Mouse (Mus musculus): ENCODE data around the gene Mgll. TPM values are rescaled to one million over a fixed set of nuclear protein-coding genes. Genes with fewer than 3 reads are reported as not detected.

Mgll gene
- polyA plus RNA-seq, 1 experiment from 2014 or later = 43.6 TPM

DNA sequence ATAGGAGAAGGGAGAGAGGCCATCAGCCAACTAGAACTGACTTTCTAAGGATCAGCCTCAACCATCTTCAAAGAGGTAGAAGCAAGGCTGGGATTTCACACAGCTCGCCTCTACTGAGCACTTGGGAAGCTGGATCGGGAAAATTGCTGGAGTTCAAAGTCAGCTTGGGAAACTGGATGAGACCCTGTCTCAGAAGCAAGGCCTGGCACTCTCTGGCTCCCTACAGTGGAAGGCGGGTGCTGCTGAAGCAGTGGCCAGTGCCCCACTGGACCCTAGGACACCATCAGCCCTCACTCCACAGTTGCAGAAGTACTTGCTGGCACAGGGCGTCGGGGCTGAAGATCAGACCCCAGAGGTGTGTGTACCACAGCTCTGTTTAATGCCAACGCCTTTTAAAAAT, 133.6 kb downstream of the Mgll start:
- TF ChIP-seq CTCF (IDR thresholded peaks at IDR 0.05; ENCODE audit: low read depth) = no peak
- DNase-seq (ENCODE audit: low spot score) = no peak

DNA sequence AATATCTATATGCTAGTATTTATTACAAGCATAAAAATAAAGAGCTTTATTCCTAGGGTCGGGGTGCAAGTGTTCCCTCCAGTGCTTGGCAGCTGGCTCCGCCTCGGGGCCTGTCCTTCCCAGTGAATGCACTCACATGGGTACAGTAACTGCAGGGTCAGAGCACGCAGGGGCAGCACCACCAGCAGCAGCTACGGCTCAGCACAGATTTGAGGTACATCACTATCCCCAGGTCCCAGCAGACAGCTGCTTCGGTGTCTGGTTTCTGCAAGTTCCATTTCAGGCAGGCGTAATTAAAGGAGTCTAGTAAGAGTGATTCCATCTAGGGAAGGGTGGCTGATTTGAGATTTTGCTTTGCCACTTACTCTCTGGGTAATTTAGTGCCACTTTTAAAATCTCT, 134.1 kb downstream of the Mgll start:
- DNase-seq (ENCODE audit: low spot score) (peak; percentile 42), ATAC-seq (replicated peaks; ENCODE audit: low FRiP score, low read depth) (no peak)
- 44% methylated on average over 7 of the region's 7 CpGs for WGBS
- H3K27ac ChIP-seq = no peak overlapping the region
- no peaks in the 10 kb centered on the region for H3K9me3 ChIP-seq (replicated peaks; ENCODE audit: low read length)
- TF ChIP-seq CTCF (IDR thresholded peaks at IDR 0.05; ENCODE audit: low read depth) = no peak
- no peaks in the 10 kb centered on the region for H3K27me3 ChIP-seq (ENCODE audit: insufficient read depth, low read length)
- no peak overlapping the region for H3K9ac ChIP-seq (ENCODE audit: low read depth, low read length)
- no peak overlapping the region for H3K4me3 ChIP-seq (replicated peaks; ENCODE audit: low read depth, low read length)
- H3K4me2 ChIP-seq (ENCODE audit: low read length) = no peak overlapping the region
- H3K36me3 ChIP-seq (ENCODE audit: insufficient read depth, low read length) = no peaks in the 10 kb centered on the region
- no peaks in the 10 kb centered on the region for H3K4me1 ChIP-seq (replicated peaks; ENCODE audit: insufficient read depth, low read length)

More for the DNA sequence above, 133.6 kb downstream of the Mgll start:
- H3K4me3 ChIP-seq (replicated peaks; ENCODE audit: low read depth, low read length) = no peak overlapping the region
- no peak overlapping the region for H3K27ac ChIP-seq
- H3K9me3 ChIP-seq (replicated peaks; ENCODE audit: low read length) = no peaks in the 10 kb centered on the region
- 79% methylated on average over 6 of the region's 6 CpGs for WGBS
- no peak for ATAC-seq (replicated peaks; ENCODE audit: low FRiP score, low read depth)
- H3K4me1 ChIP-seq (replicated peaks; ENCODE audit: insufficient read depth, low read length) = no peaks in the 10 kb centered on the region
- H3K4me2 ChIP-seq (ENCODE audit: low read length) = no peak overlapping the region
- H3K9ac ChIP-seq (ENCODE audit: low read depth, low read length) = peak overlapping the region; percentile 27; the same call in 1 of the 2 replicates
- no peaks in the 10 kb centered on the region for H3K27me3 ChIP-seq (ENCODE audit: insufficient read depth, low read length)
- H3K36me3 ChIP-seq (ENCODE audit: insufficient read depth, low read length) = no peaks in the 10 kb centered on the region

DNA sequence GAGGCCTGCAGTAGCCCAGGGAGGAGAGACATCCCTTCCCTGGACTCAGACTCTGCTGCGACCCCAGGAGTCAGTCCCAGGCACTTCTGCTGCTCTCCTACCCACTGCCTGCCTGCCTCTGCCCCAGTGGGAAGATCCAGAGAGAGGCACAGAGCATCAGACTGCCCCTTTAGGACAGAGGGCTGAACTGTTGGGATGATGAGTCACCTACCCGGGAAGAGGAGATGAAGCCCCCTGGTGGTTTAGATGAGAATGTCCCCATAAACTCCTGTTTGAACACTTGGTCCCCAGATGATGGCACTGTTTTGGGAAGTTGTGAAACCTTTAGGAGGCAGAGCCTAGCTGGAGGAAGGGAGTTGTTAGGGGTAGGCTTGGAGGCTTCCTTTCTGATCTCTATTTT, 136.7 kb downstream of the Mgll start:
- WGBS = 26% methylated on average over 2 of the region's 2 CpGs
- no peak overlapping the region for H3K9ac ChIP-seq (ENCODE audit: low read depth, low read length)
- H3K36me3 ChIP-seq (ENCODE audit: insufficient read depth, low read length) = 0 out of 2 replicates have a peak, but pooled peaks cover 4% of the 10 kb centered on the region
- ATAC-seq (replicated peaks; ENCODE audit: low FRiP score, low read depth) (peak; percentile 60; the same call in 1 of the 2 replicates), DNase-seq (ENCODE audit: low spot score) (peak; percentile 90)
- H3K9me3 ChIP-seq (replicated peaks; ENCODE audit: low read length) = no peaks in the 10 kb centered on the region
- H3K4me1 ChIP-seq (replicated peaks; ENCODE audit: insufficient read depth, low read length) = no peaks in the 10 kb centered on the region
- H3K27ac ChIP-seq = no peak overlapping the region
- no peak overlapping the region for H3K4me2 ChIP-seq (ENCODE audit: low read length)
- no peak overlapping the region for H3K4me3 ChIP-seq (replicated peaks; ENCODE audit: low read depth, low read length)
- TF ChIP-seq CTCF (IDR thresholded peaks at IDR 0.05; ENCODE audit: low read depth) = peak; percentile 88
- no peaks in the 10 kb centered on the region for H3K27me3 ChIP-seq (ENCODE audit: insufficient read depth, low read length)

DNA sequence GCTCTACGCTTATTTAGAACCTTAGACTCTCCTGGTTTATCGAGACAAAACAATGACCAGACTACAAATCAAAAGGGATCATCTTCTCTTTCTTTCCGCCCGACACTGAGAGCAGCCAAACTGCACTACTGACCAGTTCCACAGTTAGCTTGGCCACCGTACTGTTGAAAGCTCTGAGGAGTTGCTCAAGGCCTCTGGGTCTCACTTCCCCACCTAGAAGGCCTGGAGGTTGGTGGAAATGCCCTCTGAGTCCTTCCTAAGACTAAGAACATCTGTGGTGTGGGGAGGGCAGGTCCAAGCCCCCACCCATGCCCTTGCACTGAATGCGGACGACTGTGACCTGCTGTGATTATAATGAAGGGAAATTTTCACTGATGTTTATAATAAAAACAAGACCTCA, 141.5 kb downstream of the Mgll start:
- Histone ChIP-seq H3K4me3 (replicated peaks; ENCODE audit: low read depth, low read length) (no peak overlapping the region), H3K9ac (ENCODE audit: low read depth, low read length) (no peak overlapping the region), H3K4me1 (replicated peaks; ENCODE audit: insufficient read depth, low read length) (no peaks in the 10 kb centered on the region), H3K27me3 (ENCODE audit: insufficient read depth, low read length) (no peaks in the 10 kb centered on the region), H3K9me3 (replicated peaks; ENCODE audit: low read length) (no peaks in the 10 kb centered on the region), H3K4me2 (ENCODE audit: low read length) (no peak overlapping the region), H3K36me3 (ENCODE audit: insufficient read depth, low read length) (0 out of 2 replicates have a peak, but pooled peaks cover 4% of the 10 kb centered on the region), H3K27ac (no peak overlapping the region)
- DNase-seq (ENCODE audit: low spot score) (no peak), ATAC-seq (replicated peaks; ENCODE audit: low FRiP score, low read depth) (no peak)
- TF ChIP-seq CTCF (IDR thresholded peaks at IDR 0.05; ENCODE audit: low read depth) = no peak
- 78% methylated on average over 7 of the region's 7 CpGs for WGBS

DNA sequence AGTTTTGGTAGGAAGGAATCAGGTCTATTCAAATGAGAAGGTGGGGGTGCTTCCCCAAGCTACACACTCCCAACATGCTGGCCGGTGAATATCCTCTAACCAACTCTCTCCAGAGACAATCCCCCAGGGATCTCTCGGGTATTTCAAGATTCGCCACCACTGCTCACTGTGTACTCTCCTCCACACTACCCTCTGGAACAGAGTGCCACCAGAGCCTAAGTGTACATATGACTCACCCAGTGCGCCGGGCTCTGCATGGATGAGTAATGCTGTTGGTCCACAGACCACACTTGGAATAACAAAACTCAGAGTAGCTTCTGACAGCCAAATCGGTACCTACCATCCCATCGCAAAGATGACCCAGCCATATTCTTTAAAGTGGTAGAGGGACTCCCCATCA, 145.2 kb downstream of the Mgll start:
- ATAC-seq (replicated peaks; ENCODE audit: low FRiP score, low read depth) = no peak
- no peak for TF ChIP-seq CTCF (IDR thresholded peaks at IDR 0.05; ENCODE audit: low read depth)
- 74% methylated on average over 7 of the region's 7 CpGs for WGBS

DNA sequence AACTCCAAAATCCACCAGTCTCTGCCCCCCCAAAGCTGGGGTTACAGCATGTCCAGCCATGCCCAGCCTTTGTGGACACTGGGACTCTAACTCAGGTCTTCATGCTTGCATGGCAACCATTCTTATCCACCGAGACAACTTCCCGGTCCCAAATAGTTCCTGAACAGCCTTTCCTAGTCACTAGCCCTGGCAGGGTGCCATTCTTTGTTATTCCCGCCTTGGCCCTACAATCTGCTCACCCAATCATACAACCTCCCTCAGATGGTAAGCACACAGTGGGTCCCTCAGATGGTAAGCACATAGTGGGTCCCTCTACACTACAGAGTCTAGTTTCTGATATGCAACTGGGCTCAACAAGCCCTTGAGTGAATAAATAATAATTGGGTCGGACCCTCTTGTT, 146.4 kb downstream of the Mgll start:
- TF ChIP-seq CTCF (IDR thresholded peaks at IDR 0.05; ENCODE audit: low read depth) = no peak
- Histone ChIP-seq H3K36me3 (ENCODE audit: insufficient read depth, low read length) (no peaks in the 10 kb centered on the region), H3K27ac (no peak overlapping the region), H3K4me2 (ENCODE audit: low read length) (no peak overlapping the region), H3K27me3 (ENCODE audit: insufficient read depth, low read length) (no peaks in the 10 kb centered on the region), H3K4me3 (replicated peaks; ENCODE audit: low read depth, low read length) (no peak overlapping the region), H3K9me3 (replicated peaks; ENCODE audit: low read length) (no peaks in the 10 kb centered on the region), H3K4me1 (replicated peaks; ENCODE audit: insufficient read depth, low read length) (no peaks in the 10 kb centered on the region), H3K9ac (ENCODE audit: low read depth, low read length) (no peak overlapping the region)
- ATAC-seq (replicated peaks; ENCODE audit: low FRiP score, low read depth) (no peak), DNase-seq (ENCODE audit: low spot score) (no peak)
- 69% methylated on average over 4 of the region's 4 CpGs for WGBS

More for the DNA sequence above, 145.2 kb downstream of the Mgll start:
- Histone ChIP-seq H3K27me3 (ENCODE audit: insufficient read depth, low read length) (no peaks in the 10 kb centered on the region), H3K9ac (ENCODE audit: low read depth, low read length) (no peak overlapping the region), H3K4me1 (replicated peaks; ENCODE audit: insufficient read depth, low read length) (no peaks in the 10 kb centered on the region), H3K4me2 (ENCODE audit: low read length) (no peak overlapping the region), H3K36me3 (ENCODE audit: insufficient read depth, low read length) (0 out of 2 replicates have a peak, but pooled peaks cover 3% of the 10 kb centered on the region), H3K9me3 (replicated peaks; ENCODE audit: low read length) (no peaks in the 10 kb centered on the region), H3K27ac (no peak overlapping the region), H3K4me3 (replicated peaks; ENCODE audit: low read depth, low read length) (no peak overlapping the region)
- DNase-seq (ENCODE audit: low spot score) = no peak

DNA sequence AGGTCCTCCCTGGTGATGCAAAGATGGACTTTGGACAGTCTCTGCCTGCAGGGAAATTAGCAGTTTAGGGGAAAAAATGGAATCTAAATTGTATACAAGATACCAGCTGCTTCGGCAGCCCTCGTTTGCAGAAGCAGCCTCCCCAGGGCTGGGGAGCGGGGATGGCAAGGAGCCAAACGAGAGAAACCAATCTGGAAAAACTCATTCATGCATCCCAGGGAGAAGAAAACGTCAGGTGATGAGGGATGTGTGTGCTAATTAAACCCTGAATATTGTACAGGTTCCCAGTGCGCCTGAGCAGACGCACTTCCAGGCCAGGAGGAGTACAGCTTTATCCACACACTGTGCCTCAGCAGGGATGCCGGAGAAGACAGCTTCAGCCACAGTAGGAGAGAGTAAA, 147.3 kb downstream of the Mgll start:
- Histone ChIP-seq H3K9me3 (replicated peaks; ENCODE audit: low read length) (no peaks in the 10 kb centered on the region), H3K27me3 (ENCODE audit: insufficient read depth, low read length) (no peaks in the 10 kb centered on the region), H3K4me2 (ENCODE audit: low read length) (no peak overlapping the region), H3K4me1 (replicated peaks; ENCODE audit: insufficient read depth, low read length) (no peaks in the 10 kb centered on the region), H3K9ac (ENCODE audit: low read depth, low read length) (no peak overlapping the region), H3K4me3 (replicated peaks; ENCODE audit: low read depth, low read length) (no peak overlapping the region), H3K27ac (no peak overlapping the region), H3K36me3 (ENCODE audit: insufficient read depth, low read length) (no peaks in the 10 kb centered on the region)
- ATAC-seq (replicated peaks; ENCODE audit: low FRiP score, low read depth) (no peak), DNase-seq (ENCODE audit: low spot score) (no peak)
- 44% methylated on average over 8 of the region's 8 CpGs for WGBS
- no peak for TF ChIP-seq CTCF (IDR thresholded peaks at IDR 0.05; ENCODE audit: low read depth)
